Mouse (Mus musculus) spleen, adult 2 months (tissue): ENCODE measurements around the gene C2cd2l. TPM values are rescaled to one million over a fixed set of nuclear protein-coding genes. Genes with fewer than 3 reads are reported as not detected.
"Not testable (repeated sequence)": the region's sequence is repeated elsewhere in the genome, so short reads cannot be mapped to it uniquely, and the experiment has no call there.

Source experiments
- DNase-seq, 2 experiments: peaks; one replicate each; pipeline versions ENCODE4 v3.0.0 to v3.0.0-alpha.2; 2012 to 2021; ENCODE audit warnings: low spot score in 2 of 2, low read depth in 1 of 2
- H3K27ac ChIP-seq: fragments of 200-500 bp; 2 replicates; pipeline ENCODE4 v1.5.1; 2012; ENCODE audit warnings: low read length, inconsistent platforms; ENCODE audit not compliant: insufficient read depth
- H3K27me3 ChIP-seq: fragments of 200-500 bp; 2 replicates; pipeline ENCODE4 v1.6.1; 2012; ENCODE audit warnings: mild to moderate bottlenecking, moderate library complexity, low read length, inconsistent platforms; ENCODE audit not compliant: control insufficient read depth, insufficient read depth
- H3K36me3 ChIP-seq: fragments of 200-500 bp; 2 replicates; pipeline ENCODE4 v1.6.1; 2012; ENCODE audit warnings: mild to moderate bottlenecking, low read length, inconsistent platforms; ENCODE audit not compliant: control insufficient read depth, insufficient read depth
- H3K4me1 ChIP-seq: fragments of 200-500 bp; 2 replicates; pipeline ENCODE4 v1.6.1; 2011; ENCODE audit warnings: inconsistent platforms; ENCODE audit not compliant: control insufficient read depth, insufficient read depth, insufficient read length
- H3K4me3 ChIP-seq: fragments of 200-500 bp; 2 replicates; pipeline ENCODE4 v1.5.1; 2011; ENCODE audit warnings: mild to moderate bottlenecking, inconsistent platforms; ENCODE audit not compliant: insufficient read depth, insufficient read length; ENCODE audit errors: extremely low read depth
- CTCF ChIP-seq: fragments of 200-500 bp; IDR thresholded peaks from 2 replicates; pipeline ENCODE4 v1.5.1; 2011; ENCODE audit warnings: mild to moderate bottlenecking, inconsistent platforms; ENCODE audit not compliant: insufficient read depth, insufficient read length, insufficient replicate concordance; ENCODE audit errors: extremely low read depth
- POLR2A ChIP-seq: fragments of 200-500 bp; IDR thresholded peaks from 2 replicates; pipeline ENCODE4 v1.6.1; 2011; ENCODE audit warnings: low read depth, low read length, inconsistent platforms
- WGBS: fragments of 180-500 bp; shearing (Covaris S2); methylation state at CpG from one replicate; pipeline ENCODE4 v1.1.7; 2018; 5-methylcytosine and 5-hydroxymethylcytosine counted together
- polyA plus RNA-seq: library from polyadenylated mRNA; depleted of rRNA; stranded (reverse); fragments of >200 nt; gene quantifications from 2 replicates; pipeline ENCODE4 v1.2.3, GENCODE M21; 2012

C2cd2l gene
- polyA plus RNA-seq, 1 experiment, result 28.0 TPM

- WGBS, result 92% methylated on average over 13 of the region's 13 CpGs
- Histone ChIP-seq H3K4me1 (peaks cover 2% of the 10 kb centered on the region; the same call in 1 of the 2 replicates), H3K27me3 (no peaks in the 10 kb centered on the region), H3K27ac (no peak overlapping the region), H3K36me3 (peaks cover 10% of the 10 kb centered on the region), H3K4me3 (no peak overlapping the region)
- TF ChIP-seq CTCF, result no peak
- TF ChIP-seq POLR2A, result no peak
- DNase-seq, result no peak
These were observed 13.0 kb upstream of the C2cd2l start for GRCm38 (mm10) chr9:44332918-44333638.

- DNase-seq, result no peak
- 59% methylated on average over 6 of the region's 6 CpGs for WGBS
- Histone ChIP-seq H3K4me1 (peaks cover 2% of the 10 kb centered on the region; the same call in 1 of the 2 replicates), H3K4me3 (no peak overlapping the region), H3K27ac (no peak overlapping the region), H3K27me3 (no peaks in the 10 kb centered on the region), H3K36me3 (peaks cover 8% of the 10 kb centered on the region; the same call in 1 of the 2 replicates)
- no peak for TF ChIP-seq POLR2A
- TF ChIP-seq CTCF, result no peak
These were observed 10.7 kb upstream of the C2cd2l start for GRCm38 (mm10) chr9:44330736-44331135.

GRCm38 (mm10) chr9:44327926-44328325 lies 7.8 kb upstream of the C2cd2l start:
- DNase-seq, result no peak
- H3K4me1 ChIP-seq, result peaks cover 2% of the 10 kb centered on the region; the same call in 1 of the 2 replicates
- no peak for TF ChIP-seq POLR2A
- TF ChIP-seq CTCF, result no peak
- 94% methylated on average over 5 of the region's 5 CpGs for WGBS
- no peaks in the 10 kb centered on the region for H3K27me3 ChIP-seq
- H3K4me3 ChIP-seq, result peak overlapping the region; percentile 0; the same call in 1 of the 2 replicates
- peaks cover 7% of the 10 kb centered on the region; the same call in 1 of the 2 replicates for H3K36me3 ChIP-seq
- H3K27ac ChIP-seq, result no peak overlapping the region

GRCm38 (mm10) chr9:44327064-44327711 lies 7.1 kb upstream of the C2cd2l start:
- H3K4me3 ChIP-seq, result peak overlapping the region; percentile 78
- peak overlapping the region; percentile 52; the same call in 1 of the 2 replicates for H3K27ac ChIP-seq
- 0 out of 2 replicates have a peak, but pooled peaks cover 4% of the 10 kb centered on the region for H3K36me3 ChIP-seq
- H3K27me3 ChIP-seq, result no peaks in the 10 kb centered on the region
- no peak for DNase-seq
- TF ChIP-seq CTCF (no peak), POLR2A (no peak)
- WGBS, result 2% methylated on average over 22 of the region's 22 CpGs
- H3K4me1 ChIP-seq, result peaks cover 2% of the 10 kb centered on the region; the same call in 1 of the 2 replicates

GRCm38 (mm10) chr9:44326371-44327063 lies 6.4 kb upstream of the C2cd2l start:
- peaks cover 2% of the 10 kb centered on the region; the same call in 1 of the 2 replicates for H3K4me1 ChIP-seq
- WGBS, result under 1% methylated on average over 38 of the region's 38 CpGs

GRCm38 (mm10) chr9:44325768-44326370 lies 5.8 kb upstream of the C2cd2l start, which contains the start of gene Dpagt1:
TSS of gene Dpagt1 (plus strand) at chr9:44326019.
- Histone ChIP-seq H3K4me1 (peaks cover 2% of the 10 kb centered on the region; the same call in 1 of the 2 replicates), H3K27ac (peak within 1 kb of the TSS; percentile 52), H3K27me3 (no peaks in the 10 kb centered on the region), H3K4me3 (peak within 1 kb of the TSS; percentile 78), H3K36me3 (0 out of 2 replicates have a peak, but pooled peaks cover 1% of the 10 kb centered on the region)
- 3% methylated on average over 12 of the region's 12 CpGs for WGBS
- TF ChIP-seq POLR2A, result no peak
- no peak for TF ChIP-seq CTCF
- DNase-seq, result no peak

More at GRCm38 (mm10) chr9:44326371-44327063, 6.4 kb upstream of the C2cd2l start:
- peak; percentile 73 to 75 for DNase-seq
- TF ChIP-seq POLR2A, result peak; percentile 25; the same call in 1 of the 2 replicates
- TF ChIP-seq CTCF, result no peak
- H3K36me3 ChIP-seq, result 0 out of 2 replicates have a peak, but pooled peaks cover 3% of the 10 kb centered on the region
- no peaks in the 10 kb centered on the region for H3K27me3 ChIP-seq
- H3K4me3 ChIP-seq, result peak overlapping the region; percentile 78
- H3K27ac ChIP-seq, result peak overlapping the region; percentile 52

GRCm38 (mm10) chr9:44325032-44325767 lies 5.1 kb upstream of the C2cd2l start:
- 60% methylated on average over 7 of the region's 8 CpGs for WGBS
- not testable (repeated sequence) for H3K4me1 ChIP-seq, H3K27ac ChIP-seq, H3K4me3 ChIP-seq, DNase-seq, H3K36me3 ChIP-seq, H3K27me3 ChIP-seq
